Mouse (Mus musculus) cerebellum, postnatal 10 days (tissue): Measurements from ENCODE around the gene Nkx2-1.

ENCODE experiments used
- DNase-seq, 2 experiments: peaks; one replicate each; pipeline ENCODE4 v3.0.0; 2021; ENCODE audit warnings: mixed read lengths in 2 of 2

The Nkx2-1 gene

DNA sequence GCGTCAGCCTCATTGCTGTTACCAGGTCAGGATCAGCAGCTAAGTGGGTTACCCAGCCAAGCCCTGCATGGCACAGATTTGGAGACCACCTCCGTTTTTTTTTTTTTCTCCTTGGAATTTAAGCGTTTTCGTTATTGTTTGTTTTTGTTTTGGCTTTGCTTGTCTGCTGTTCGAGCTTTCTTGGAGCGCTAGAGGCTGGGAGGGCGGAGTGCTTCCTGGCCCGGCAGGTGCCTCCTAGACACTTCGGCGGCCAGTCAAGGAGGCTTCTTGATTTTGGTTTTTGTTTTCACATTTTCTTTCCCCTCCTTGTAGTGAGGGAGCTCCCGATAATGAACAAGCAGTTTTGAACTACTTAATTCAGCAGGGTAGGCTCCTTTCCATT is at the start of gene Nkx2-1:
Nkx2-1 (minus strand) TSS at position 25 of the 382 bp plus-strand sequence.
- DNase-seq = no peak

DNA sequence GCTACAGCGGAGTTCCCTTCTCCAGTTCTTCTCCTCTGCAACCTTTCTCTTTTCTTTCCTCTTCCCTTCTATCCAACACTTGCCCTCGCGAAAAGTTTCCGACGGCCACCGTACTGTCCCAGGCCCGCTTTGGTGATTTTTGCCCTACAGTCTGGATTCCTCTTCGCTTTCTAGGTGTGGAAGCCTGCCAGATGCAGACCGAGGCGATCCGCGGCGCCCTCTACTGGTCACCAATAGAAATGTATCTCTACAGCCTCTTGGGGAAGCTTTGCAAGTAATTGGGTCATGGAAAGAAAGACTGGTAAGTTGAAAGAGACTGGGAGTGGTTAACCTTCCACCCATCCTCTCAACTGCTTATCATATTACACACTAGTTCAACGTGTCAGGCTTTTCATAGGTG is 4.4 kb upstream of the Nkx2-1 start:
- peak; percentile 85 to 89 for DNase-seq

DNA sequence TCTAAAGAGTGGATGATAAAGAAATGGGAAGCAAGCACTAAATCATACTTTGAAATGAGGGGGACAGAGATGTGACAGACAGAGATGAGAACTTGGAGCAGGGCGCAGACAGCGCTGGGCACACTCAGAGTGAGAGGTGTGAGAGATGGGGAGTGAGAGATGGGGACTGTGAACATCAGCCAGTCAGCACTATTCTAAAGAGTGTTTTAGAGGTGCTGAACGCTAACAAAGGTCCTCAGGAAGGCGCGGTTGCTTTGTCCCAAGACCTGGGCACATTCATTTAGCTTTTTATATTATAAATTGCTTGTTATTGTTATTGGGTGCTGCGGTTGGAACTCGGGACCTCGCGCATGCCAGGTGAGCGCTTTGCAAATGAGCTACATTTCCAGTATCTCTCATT is 3.9 kb upstream of the Nkx2-1 start:
- DNase-seq = no peak

DNA sequence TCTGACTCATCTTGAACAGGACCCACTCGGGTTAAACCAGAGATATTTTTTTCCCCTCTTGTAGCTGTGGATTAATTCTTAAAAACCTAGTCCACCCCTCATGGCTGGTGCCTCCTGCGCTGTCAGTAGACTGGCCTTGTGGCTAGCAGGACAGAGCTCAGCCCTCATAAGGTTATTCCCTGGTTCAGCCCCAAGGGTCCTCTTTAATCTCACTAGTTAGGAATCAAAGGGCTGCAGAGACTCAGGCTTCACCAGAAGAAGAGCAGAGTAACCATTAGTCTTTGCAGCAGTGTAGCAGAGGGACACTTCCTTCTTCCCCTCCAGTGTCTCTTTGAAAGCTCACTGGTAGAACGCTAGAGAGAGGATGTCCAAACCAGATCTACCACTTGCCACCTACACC is 1.9 kb upstream of the Nkx2-1 start:
- no peak for DNase-seq

DNA sequence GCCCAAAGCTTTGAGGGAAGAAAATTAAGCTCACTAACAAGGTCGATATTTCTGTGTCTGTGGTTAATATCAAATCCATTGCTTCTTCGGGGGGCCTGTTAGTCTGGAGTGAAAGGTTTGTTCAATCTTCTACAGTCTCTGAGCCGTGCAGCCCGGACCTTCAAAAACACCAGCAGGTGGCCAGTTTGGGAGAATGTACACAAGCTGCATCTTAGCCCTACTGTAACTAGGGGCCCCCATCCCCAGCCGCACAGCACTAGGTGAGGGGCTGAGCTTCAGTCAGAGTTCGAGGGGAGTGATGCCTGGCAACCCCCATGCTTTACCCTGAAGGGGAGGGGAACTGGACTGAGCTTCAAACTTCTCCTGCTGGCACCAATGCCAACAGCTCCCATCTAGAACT is 1.2 kb upstream of the Nkx2-1 start:
- DNase-seq = no peak

DNA sequence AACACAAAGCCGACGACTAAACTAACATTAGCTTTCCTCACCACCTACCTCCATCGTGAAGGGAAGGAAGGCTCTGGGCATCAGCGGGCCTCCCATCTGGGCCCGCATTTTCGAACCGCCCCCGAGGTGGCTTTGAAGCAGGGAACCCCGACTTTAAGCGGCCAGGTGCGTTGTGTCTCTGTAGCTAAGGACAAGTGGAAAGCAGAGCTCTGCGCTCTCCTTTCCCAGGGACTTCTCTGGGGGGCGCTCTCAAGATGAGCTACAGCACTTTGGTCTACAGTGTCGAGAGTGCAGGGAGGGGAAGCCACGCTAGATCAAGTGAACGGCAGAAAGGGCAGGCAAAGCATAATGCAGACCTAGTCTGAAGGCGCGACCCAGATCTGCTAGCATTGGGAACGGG is 634 bp upstream of the Nkx2-1 start:
- DNase-seq = peak in 1 of 2 experiments; percentile 30

DNA sequence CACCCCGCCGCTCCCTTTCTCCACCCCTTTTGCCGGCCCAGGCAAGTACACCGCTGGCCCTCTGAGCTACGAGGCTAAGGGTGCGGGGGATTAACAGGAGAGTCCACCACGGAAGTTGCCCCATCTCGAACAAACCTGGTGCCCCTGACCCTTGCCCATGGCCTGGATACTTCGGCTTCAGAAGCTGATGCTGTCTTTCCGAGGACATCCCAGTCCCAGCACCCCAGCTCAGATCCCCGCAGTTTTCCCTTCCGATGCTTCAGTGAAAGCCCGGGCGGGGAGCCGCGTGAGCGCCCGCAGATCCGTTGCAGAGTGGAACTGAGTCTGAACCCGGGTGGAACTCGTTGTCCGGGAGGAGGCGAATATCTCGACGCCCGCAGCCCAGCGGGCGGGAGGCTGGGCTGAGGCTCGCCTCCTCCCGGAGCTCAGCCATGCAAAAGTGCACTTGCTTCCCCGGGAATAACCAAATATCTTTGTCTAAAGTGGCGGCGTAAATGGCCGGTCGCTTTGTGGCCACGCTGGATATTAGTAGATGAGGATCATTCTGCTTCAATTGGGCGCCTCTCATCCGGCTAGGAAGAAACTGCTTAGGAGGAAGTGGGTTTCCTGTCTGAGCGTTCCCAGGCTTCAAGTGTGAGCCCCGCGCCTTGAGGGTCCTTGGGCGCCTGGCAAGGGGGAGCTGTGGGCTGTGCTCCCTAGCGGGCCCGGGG is 379 bp downstream of the Nkx2-1 start:
- DNase-seq = peak; percentile 15 to 30

DNA sequence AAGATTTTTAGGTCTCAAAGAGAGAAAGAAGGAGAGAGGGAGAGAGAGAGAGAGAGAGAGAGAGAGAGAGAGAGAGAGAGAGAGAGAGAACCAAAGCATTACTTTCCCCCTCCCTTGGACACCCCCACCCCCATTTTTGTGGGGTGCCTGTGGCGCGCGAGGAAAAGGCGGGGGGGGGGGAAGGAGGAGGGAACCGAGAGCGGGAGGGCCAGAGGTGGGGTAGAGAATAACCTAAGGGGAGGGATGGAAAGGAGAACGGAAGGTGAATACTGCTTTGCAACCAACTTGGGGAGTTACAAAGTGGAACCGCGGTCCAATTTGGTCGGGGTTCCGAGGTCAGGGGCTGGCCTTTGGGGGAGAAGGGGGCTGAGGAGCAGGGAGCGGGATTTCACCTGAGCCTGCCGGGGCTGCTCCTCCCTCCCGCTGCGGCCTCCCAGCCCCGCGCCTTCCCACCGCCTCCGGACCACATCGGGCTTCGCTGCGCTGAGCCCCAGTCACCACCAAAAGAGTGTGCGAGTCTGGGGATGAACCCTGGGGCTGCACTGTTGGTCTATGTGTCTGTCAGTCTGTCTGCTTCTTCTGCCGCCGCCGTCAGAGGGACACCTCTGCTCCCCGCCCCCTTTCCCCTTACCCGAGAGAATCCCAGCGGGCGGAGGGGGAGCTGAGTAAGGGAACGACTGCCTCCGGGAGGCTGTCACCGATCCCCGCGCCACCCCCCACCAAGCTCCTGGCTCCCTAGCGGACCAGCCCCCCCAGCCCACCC is 1.1 kb downstream of the Nkx2-1 start:
- peak; percentile 14 to 28 for DNase-seq

DNA sequence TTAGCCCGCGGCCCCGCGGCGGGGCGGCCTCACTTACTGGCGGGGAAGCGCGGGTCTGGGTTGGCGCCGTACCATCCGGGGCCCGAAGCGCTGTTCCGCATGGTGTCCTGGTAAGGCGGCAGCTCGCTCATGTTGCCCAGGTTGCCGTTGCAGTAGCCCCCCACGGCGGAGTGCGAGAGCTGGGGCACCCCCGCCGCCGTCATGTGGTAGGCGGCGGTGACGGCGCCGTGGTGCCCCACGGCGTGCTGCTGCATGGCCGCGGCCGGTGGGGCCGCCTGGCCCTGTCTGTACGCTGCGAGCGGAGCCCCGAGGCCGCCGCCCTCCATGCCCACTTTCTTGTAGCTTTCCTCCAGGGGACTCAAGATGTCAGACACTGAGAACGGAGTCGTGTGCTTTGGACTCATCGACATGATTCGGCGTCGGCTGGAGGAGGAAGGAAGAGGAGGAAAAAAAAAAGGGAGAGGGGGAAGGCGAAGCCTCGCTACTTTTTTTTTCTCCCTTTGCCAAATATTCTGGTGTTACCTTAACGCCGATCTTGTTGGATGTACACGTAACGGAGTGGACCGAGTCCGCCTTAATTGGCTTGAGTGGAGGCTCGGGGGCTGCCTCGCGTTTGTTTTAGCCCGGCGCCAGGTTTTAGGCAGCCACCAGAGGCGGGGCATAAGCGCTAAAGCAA is 1.9 kb downstream of the Nkx2-1 start:
- no peak for DNase-seq

DNA sequence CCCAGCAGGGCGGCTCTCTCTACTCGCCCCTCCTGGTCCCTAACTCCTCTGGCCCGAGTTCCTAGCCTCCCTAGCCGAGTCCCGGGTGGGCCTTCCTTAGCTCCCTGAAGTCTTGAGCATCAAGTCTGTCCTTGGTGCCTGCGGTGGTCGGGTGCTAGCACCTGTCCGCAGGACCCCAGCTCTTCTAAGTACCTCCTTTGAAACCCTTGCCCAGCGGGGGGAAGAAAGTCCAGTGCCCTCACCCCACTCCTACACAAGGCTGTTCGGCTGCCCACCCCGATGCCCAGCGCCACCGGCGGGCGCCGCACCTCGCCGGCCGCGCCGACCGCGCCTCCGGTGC is 2.4 kb downstream of the Nkx2-1 start:
- peak in 1 of 2 experiments; percentile 23 for DNase-seq

DNA sequence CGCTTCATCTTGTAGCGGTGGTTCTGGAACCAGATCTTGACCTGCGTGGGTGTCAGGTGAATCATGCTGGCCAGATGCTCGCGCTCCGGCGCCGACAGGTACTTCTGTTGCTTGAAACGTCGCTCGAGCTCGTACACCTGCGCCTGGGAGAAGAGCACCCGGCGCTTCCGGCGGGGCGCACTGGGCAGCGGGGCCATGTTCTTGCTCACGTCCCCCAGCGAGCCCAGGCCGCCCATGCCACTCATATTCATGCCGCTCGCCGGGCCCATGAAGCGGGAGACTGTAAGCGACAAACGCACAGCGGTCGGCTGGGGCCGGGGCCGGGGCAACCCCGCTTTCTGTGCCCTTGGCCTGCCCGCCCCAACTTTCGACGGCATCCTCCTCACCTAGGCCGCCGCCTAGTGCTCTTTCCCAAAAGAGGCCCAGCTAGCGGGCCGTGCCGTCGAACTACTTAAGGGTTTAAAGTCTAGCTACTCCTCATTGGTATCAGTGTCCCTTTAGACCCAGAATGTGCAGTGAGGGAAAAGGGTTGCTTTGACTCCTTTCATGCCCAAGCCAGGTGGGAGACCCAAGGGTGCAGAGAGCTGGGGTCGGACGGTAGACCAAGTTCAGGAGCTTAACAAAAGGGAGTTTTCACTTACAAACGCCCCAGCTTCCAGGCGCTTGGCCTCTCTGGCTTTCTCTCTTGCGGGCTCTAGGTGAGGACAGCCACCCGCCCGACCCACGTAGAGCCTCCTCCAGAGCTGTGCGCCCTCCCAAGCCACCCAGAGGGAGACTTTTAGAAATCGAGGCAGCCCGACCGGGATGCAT is 3.0 kb downstream of the Nkx2-1 start:
- no peak for DNase-seq

DNA sequence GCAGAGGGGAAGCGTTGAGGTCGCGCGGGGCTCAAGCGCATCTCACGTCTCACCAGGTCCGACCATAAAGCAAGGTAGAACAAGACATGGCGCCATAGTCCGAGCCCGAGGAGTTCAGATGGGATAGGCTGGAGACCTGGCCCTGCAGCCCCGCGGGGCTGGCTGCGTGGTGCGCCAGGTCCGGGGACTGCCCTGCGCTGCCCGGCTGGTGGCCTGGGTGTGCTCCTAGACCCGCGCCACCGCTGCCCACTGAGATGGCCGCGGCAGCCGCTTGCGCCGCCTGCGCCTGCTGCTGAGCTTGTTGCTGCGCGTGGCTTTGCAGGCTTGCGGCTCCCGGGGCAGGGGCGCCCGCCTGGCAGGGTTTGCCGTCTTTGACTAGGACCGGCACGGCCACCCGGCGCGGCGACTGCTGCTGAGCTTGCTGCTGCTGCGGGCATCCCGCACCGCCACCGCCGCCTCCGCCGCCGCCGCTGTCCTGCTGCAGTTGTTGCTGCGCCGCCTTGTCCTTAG is 3.7 kb downstream of the Nkx2-1 start:
- DNase-seq = peak in 1 of 2 experiments; percentile 35

DNA sequence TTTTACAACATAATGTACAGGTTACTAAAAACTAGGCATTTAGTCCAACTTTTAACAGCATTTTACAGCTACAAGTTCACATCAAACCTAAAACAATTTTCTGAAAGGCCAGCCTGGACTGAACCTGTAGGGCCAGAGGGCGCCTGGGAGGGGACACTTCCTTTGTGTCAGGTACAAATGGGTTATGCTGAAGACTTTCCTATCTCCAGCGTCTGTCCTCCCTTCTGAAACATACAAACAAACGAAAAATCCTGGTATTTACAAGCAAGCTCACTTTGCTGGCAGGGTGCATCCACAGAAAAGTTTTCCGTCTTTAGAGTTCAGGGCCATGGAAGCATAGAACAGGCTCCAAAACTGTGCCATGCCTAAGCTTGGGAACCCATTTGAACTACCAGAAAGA is 4.6 kb downstream of the Nkx2-1 start:
- no peak for DNase-seq

DNA sequence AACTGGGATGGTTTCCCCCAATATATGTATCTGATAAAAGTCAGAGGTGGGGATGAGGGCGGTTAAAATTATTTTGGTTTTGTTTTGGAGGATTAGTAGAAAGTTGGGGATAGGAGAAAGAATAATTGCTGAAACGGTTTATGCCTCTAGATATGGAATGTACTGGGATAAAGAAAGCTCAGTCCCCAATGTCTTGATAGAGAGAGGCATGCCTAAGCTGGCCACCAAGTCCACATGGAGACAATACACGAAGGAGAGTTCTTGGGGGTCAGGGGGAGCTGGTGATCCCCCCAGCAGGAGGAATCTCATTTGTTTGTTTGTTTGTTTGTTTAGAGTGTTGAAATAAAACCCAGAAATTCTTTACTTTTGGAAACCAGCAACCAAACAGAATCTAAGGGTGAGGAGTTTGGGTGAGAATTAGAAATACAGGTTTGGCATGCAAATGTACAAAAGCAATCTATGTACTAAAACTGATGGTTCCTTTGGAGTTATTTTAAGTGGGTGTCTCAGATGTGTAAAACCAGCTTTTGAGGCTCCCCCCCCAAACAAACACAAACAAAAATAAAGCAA is 5.6 kb downstream of the Nkx2-1 start:
- DNase-seq = no peak

DNA sequence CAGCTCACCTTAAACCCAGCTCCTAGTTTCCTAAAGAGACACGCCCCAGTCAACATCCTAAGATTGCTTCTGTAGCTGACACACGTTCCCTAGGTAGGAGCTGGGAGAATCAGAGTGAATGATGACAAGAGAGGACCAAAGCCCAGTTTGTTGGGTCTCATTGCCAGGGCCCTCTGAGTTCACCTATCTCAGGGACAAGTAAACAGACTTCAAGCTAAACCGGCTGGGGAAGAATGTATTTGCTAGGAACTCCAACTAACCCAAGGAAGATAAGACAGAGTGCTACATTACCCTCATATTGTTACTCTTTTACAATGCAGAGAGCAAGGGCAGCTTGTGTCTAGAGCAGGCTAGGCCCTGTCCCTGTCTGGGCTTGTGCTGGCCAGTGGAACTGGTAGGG is 6.8 kb downstream of the Nkx2-1 start:
- DNase-seq = no peak

DNA sequence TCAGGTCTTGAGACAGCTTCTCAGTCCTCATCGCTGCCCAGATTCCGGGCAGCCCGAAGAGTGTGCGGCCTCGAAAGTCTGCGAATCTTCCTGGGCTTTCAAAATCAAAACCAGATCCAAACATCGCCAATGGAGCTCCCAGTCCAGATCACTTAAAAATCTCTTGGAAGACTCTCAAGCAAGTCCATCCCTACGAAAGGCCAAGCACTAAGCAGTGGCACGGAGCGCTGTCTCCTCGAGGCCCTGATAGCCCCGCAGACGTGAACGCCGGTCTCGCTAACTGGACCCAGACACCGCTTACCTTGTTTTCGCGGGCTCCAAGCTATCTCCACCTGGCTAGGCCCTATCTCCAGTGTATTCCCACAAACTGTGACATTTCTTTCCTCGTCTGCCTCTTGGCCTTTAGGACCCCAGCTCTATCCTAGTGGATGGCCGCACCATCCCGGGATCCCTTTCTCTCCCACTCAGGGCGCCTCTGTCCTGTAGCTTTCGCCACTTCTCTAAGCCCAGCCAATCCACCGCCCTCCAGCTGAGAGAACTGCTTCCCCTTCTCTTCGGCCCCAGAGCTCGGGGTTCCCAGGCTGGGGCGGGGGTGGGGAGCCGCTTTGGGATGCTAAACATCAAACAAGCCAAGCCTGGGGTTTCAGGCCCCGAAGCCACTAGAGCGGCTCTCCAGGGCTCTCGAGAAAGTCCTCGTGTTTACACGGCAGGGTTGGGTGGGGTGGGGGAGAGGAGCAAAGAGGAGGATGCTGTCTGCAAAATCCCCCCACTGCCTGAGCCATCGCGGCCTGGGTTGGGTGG is 7.6 kb downstream of the Nkx2-1 start:
- DNase-seq = no peak

DNA sequence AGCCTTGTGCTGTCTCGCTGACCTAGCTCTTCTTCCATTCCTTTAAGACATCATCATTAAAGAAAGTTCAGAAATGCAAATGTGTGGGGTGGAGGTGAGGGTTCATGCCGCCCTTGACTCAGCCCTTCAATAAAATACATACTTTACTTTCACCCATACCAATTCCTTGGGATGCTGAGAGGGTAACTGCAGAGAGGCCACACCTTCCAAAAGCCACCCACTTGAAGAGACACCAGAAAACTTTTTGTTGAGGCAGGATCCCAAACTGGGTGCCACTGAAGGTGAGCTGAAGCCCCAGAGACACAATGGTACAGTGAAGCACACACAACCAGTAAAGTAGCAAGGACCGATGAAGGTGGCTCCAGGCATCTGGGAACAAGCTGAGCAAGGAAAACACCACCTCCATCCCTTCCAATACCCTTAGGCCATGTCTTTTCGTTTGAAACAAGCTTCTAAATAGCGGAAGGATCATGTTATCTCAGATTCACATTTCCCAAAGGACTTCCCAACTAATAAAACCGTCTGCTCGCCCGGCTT is 8.6 kb downstream of the Nkx2-1 start:
- no peak for DNase-seq

DNA sequence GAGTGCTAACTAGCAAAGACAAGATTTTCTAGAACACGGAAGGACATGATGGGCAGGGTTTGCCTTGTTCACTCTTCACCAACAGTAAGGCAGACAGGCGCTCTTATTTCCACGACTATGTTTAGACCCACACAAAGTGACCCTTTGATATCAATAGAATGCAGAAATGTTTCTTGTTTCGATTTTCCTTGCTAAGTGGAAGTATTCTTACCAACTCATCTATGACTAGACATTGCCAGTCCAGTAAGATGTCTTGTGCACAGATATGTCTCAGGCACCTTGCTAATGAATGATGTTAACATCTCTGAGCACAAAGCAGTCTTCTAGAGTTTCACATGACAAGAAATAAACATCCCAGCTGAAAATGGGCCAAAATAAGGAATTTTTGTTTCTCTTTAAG is 9.6 kb downstream of the Nkx2-1 start:
- no peak for DNase-seq

DNA sequence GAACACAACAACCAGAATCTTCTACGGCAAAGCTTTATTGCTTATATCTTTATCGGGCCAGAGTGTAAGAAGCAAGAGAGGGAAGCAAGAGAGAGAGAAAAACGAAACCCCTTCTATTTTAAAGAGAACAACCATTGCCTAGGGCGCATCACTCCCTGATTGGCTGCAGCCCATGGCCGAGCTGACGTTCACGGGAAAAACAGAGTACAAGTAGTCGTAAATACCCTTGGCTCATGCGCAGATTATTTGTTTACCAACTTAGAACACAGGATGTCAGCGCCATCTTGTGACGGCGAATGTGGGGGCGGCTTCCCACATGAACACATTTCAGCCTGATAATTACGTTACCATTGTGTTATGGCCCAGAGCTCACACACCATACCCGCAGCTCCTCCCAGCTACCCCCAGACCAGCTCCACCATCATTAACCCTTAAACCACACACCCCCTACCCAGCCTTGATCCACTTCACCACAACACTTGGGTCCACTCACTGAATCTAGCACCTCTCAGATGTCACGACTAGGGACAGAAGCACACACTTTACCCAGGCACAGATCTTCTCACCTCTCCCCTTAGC is 11.4 kb downstream of the Nkx2-1 start:
- peak in 1 of 2 experiments; percentile 19 for DNase-seq

DNA sequence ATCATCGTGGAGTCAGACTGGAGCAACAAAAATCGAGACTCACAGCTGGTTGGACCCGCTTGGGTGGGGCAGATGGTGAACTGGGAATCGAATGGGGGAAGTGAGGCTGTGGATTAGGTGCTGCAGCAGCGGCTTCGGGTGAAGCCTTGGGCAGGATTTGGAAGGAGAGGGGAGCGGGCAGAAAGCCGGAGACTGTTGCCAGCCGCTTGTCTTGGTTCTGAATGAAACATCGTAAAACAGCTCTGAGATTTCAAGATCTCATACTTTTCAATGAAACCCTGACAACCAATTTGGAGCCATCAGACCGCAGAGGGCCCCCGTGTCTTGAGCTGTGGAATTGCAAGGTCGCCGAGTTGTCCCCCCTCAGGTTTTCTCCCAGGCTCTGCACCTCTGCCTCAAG is 12.5 kb downstream of the Nkx2-1 start:
- DNase-seq = no peak

DNA sequence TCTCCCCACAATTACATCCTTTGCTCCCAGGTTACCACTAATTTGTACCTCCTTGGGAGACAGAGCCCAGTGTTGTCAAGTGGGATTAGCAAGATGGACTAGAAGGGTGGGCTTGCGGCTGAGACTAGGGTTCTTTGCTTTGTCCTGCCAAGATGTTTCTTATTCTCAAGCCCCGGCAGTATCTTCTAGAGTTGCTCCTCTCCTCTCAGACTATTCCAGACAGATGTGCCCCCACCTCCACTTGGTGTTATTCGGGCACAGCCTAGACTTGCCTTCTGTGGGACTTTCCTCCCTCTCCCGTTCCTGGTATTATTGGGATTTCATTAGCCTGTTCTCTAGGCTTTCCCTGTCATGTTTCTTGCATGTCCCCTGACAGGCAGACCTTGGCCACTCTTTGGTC is 14.5 kb downstream of the Nkx2-1 start:
- no peak for DNase-seq
